Mouse (Mus musculus) neural tube, embryonic 15.5 days (tissue): ENCODE results near the gene Fyttd1. TPM values are rescaled to one million over a fixed set of nuclear protein-coding genes. Genes with fewer than 3 reads are reported as not detected.

Experiments
- ATAC-seq: fragments of 200-750 bp; cut with Nextera tagmentation; 2 replicates; pipeline ENCODE4 v1.8.0; 2017; ENCODE audit warnings: mild to moderate bottlenecking, moderate TSS enrichment, moderate library complexity; ENCODE audit not compliant: low FRiP score
- H3K27ac ChIP-seq: fragments of 300-500 bp; sonication (generic); replicated peaks from 2 replicates; pipeline ENCODE4 v1.5.1; 2015; ENCODE audit warnings: mild to moderate bottlenecking, inconsistent platforms
- H3K27me3 ChIP-seq: fragments of 300-500 bp; sonication (generic); replicated peaks from 2 replicates; pipeline ENCODE4 v1.6.1; 2015; ENCODE audit warnings: inconsistent platforms
- H3K36me3 ChIP-seq: fragments of 300-500 bp; sonication (generic); 2 replicates; pipeline ENCODE4 v1.6.1; 2015; ENCODE audit warnings: inconsistent platforms
- H3K4me1 ChIP-seq: fragments of 300-500 bp; sonication (generic); 2 replicates; pipeline ENCODE4 v1.6.1; 2015; ENCODE audit warnings: inconsistent platforms
- H3K4me2 ChIP-seq: fragments of 300-500 bp; sonication (generic); 2 replicates; pipeline ENCODE4 v1.6.1; 2015; ENCODE audit warnings: inconsistent platforms, mild to moderate bottlenecking, moderate library complexity
- H3K4me3 ChIP-seq: fragments of 300-500 bp; sonication (generic); replicated peaks from 2 replicates; pipeline ENCODE4 v1.5.1; 2015; ENCODE audit warnings: mild to moderate bottlenecking, inconsistent platforms
- H3K9ac ChIP-seq: fragments of 300-500 bp; sonication (generic); replicated peaks from 2 replicates; pipeline ENCODE4 v1.6.1; 2015; ENCODE audit warnings: mild to moderate bottlenecking, inconsistent platforms
- H3K9me3 ChIP-seq: fragments of 300-500 bp; sonication (generic); replicated peaks from 2 replicates; pipeline ENCODE4 v1.6.1; 2016; ENCODE audit warnings: inconsistent platforms
- WGBS: fragments of 180-500 bp; shearing (Covaris S2); methylation state at CpG from one replicate; pipeline ENCODE4 v1.1.7; 2015; ENCODE audit warnings: mixed read lengths; 5-methylcytosine and 5-hydroxymethylcytosine counted together
- polyA plus RNA-seq: library from polyadenylated mRNA; unstranded; fragments of >200 nt; fragmentation: Nextera tagmentation; extraction: Ambion mirVana; gene quantifications from 2 replicates; pipeline ENCODE4 v1.2.1, GENCODE M21; 2015

Fyttd1 gene
- polyA plus RNA-seq, 1 experiment from 2014 or later = 102 TPM

GRCm38 (mm10) chr16:32881538-32881937 lies 4.2 kb downstream of the Fyttd1 start:
- H3K9me3 ChIP-seq = no peaks in the 10 kb centered on the region
- no peak overlapping the region for H3K4me3 ChIP-seq
- ATAC-seq = no peak
- H3K4me1 ChIP-seq = peaks cover 34% of the 10 kb centered on the region
- H3K9ac ChIP-seq = no peak overlapping the region
- H3K36me3 ChIP-seq = peaks cover 9% of the 10 kb centered on the region; the same call in 1 of the 2 replicates
- H3K27me3 ChIP-seq = no peaks in the 10 kb centered on the region
- WGBS = 87% methylated on average over 7 of the region's 7 CpGs
- no peak overlapping the region for H3K4me2 ChIP-seq
- no peak overlapping the region for H3K27ac ChIP-seq

- Histone ChIP-seq H3K27ac (no peak overlapping the region), H3K9ac (no peak overlapping the region), H3K27me3 (no peaks in the 10 kb centered on the region), H3K4me3 (no peak overlapping the region), H3K36me3 (peaks cover 39% of the 10 kb centered on the region), H3K4me2 (no peak overlapping the region), H3K4me1 (no peaks in the 10 kb centered on the region), H3K9me3 (no peaks in the 10 kb centered on the region)
- ATAC-seq = no peak
- WGBS = 90% methylated on average over 7 of the region's 7 CpGs
These were observed 10.7 kb downstream of the Fyttd1 start for GRCm38 (mm10) chr16:32887996-32888395.

GRCm38 (mm10) chr16:32889881-32890280 lies 12.6 kb downstream of the Fyttd1 start:
- Histone ChIP-seq H3K27ac (no peak overlapping the region), H3K4me1 (no peaks in the 10 kb centered on the region), H3K4me2 (no peak overlapping the region), H3K4me3 (no peak overlapping the region), H3K27me3 (no peaks in the 10 kb centered on the region), H3K36me3 (peaks cover 53% of the 10 kb centered on the region), H3K9ac (no peak overlapping the region), H3K9me3 (no peaks in the 10 kb centered on the region)
- 63% methylated on average over 2 of the region's 2 CpGs for WGBS
- ATAC-seq = no peak

GRCm38 (mm10) chr16:32896126-32896525 lies 18.8 kb downstream of the Fyttd1 start:
- no peak overlapping the region for H3K4me3 ChIP-seq
- H3K4me1 ChIP-seq = no peaks in the 10 kb centered on the region
- no peaks in the 10 kb centered on the region for H3K27me3 ChIP-seq
- no peaks in the 10 kb centered on the region for H3K9me3 ChIP-seq
- H3K36me3 ChIP-seq = peaks cover 52% of the 10 kb centered on the region
- no peak overlapping the region for H3K4me2 ChIP-seq
- no peak overlapping the region for H3K27ac ChIP-seq
- ATAC-seq = no peak
- no peak overlapping the region for H3K9ac ChIP-seq

- H3K4me2 ChIP-seq = no peak overlapping the region
These were observed 24.2 kb downstream of the Fyttd1 start for GRCm38 (mm10) chr16:32901360-32902050.

GRCm38 (mm10) chr16:32902051-32902428 lies 24.7 kb downstream of the Fyttd1 start:
- H3K4me1 ChIP-seq = no peaks in the 10 kb centered on the region; the same call in 1 of the 2 replicates
- H3K27me3 ChIP-seq = no peaks in the 10 kb centered on the region
- WGBS = 72% methylated on average over 3 of the region's 3 CpGs
- no peak for ATAC-seq
- no peaks in the 10 kb centered on the region for H3K9me3 ChIP-seq
- peaks cover 40% of the 10 kb centered on the region for H3K36me3 ChIP-seq
- no peak overlapping the region for H3K9ac ChIP-seq
- H3K4me2 ChIP-seq = no peak overlapping the region
- H3K4me3 ChIP-seq = no peak overlapping the region
- no peak overlapping the region for H3K27ac ChIP-seq

More at GRCm38 (mm10) chr16:32901360-32902050, 24.2 kb downstream of the Fyttd1 start:
- Histone ChIP-seq H3K9me3 (no peaks in the 10 kb centered on the region), H3K27ac (no peak overlapping the region), H3K4me3 (no peak overlapping the region), H3K9ac (no peak overlapping the region), H3K4me1 (no peaks in the 10 kb centered on the region), H3K27me3 (no peaks in the 10 kb centered on the region), H3K36me3 (peaks cover 35% of the 10 kb centered on the region)
- ATAC-seq = no peak
- WGBS = 89% methylated on average over 2 of the region's 2 CpGs

- peaks cover 24% of the 10 kb centered on the region for H3K36me3 ChIP-seq
- H3K9ac ChIP-seq = no peak overlapping the region
- 80% methylated on average over 2 of the region's 2 CpGs for WGBS
- H3K9me3 ChIP-seq = no peaks in the 10 kb centered on the region
- no peak for ATAC-seq
- H3K4me3 ChIP-seq = no peak overlapping the region
- H3K27me3 ChIP-seq = no peaks in the 10 kb centered on the region
- H3K4me1 ChIP-seq = no peaks in the 10 kb centered on the region; the same call in 1 of the 2 replicates
- H3K27ac ChIP-seq = no peak overlapping the region
- H3K4me2 ChIP-seq = no peak overlapping the region
These were observed 28.9 kb downstream of the Fyttd1 start for GRCm38 (mm10) chr16:32906186-32906585.

- no peak overlapping the region for H3K9ac ChIP-seq
- H3K4me3 ChIP-seq = no peak overlapping the region
- no peak overlapping the region for H3K27ac ChIP-seq
- no peaks in the 10 kb centered on the region for H3K9me3 ChIP-seq
- no peaks in the 10 kb centered on the region for H3K27me3 ChIP-seq
- no peaks in the 10 kb centered on the region; the same call in 1 of the 2 replicates for H3K4me1 ChIP-seq
- WGBS = 46% methylated on average over 8 of the region's 8 CpGs
- ATAC-seq = no peak
- H3K4me2 ChIP-seq = no peak overlapping the region
- peaks cover 22% of the 10 kb centered on the region for H3K36me3 ChIP-seq
These were observed 29.4 kb downstream of the Fyttd1 start for GRCm38 (mm10) chr16:32906727-32907126.

- WGBS = 73% methylated on average over 7 of the region's 7 CpGs
- H3K9me3 ChIP-seq = no peaks in the 10 kb centered on the region
These were observed 35.9 kb downstream of the Fyttd1 start for GRCm38 (mm10) chr16:32913212-32913611.

GRCm38 (mm10) chr16:32913937-32914881 lies 36.9 kb downstream of the Fyttd1 start, which contains the start of gene Lrch3:
Gene Lrch3, plus strand, starts transcription at chr16:32914100.
- Histone ChIP-seq H3K36me3 (no peaks in the 10 kb centered on the region), H3K27ac (peak within 1 kb of the TSS; percentile 92), H3K4me2 (peak within 1 kb of the TSS; percentile 68), H3K4me1 (peaks cover 5% of the 10 kb centered on the region), H3K9me3 (no peaks in the 10 kb centered on the region), H3K4me3 (peak within 1 kb of the TSS; percentile 97), H3K9ac (peak within 1 kb of the TSS; percentile 95), H3K27me3 (no peaks in the 10 kb centered on the region)
- WGBS = under 1% methylated on average over 83 of the region's 85 CpGs
- peak; percentile 95 for ATAC-seq

More at GRCm38 (mm10) chr16:32913212-32913611, 35.9 kb downstream of the Fyttd1 start:
- no peak overlapping the region for H3K9ac ChIP-seq
- peaks cover 5% of the 10 kb centered on the region for H3K4me1 ChIP-seq
- no peak overlapping the region for H3K4me3 ChIP-seq
- no peaks in the 10 kb centered on the region for H3K36me3 ChIP-seq
- no peaks in the 10 kb centered on the region for H3K27me3 ChIP-seq
- no peak for ATAC-seq
- H3K4me2 ChIP-seq = peak overlapping the region; percentile 68
- H3K27ac ChIP-seq = no peak overlapping the region

- WGBS = 78% methylated on average over 9 of the region's 9 CpGs
- no peaks in the 10 kb centered on the region for H3K27me3 ChIP-seq
- peak overlapping the region; percentile 68 for H3K4me2 ChIP-seq
- H3K36me3 ChIP-seq = no peaks in the 10 kb centered on the region
- H3K9me3 ChIP-seq = no peaks in the 10 kb centered on the region
- H3K4me3 ChIP-seq = peak overlapping the region; percentile 21; the same call in 1 of the 2 replicates
- no peak overlapping the region; the same call in 1 of the 2 replicates for H3K9ac ChIP-seq
- ATAC-seq = no peak
- no peak overlapping the region for H3K27ac ChIP-seq
- H3K4me1 ChIP-seq = peaks cover 5% of the 10 kb centered on the region
These were observed 38.2 kb downstream of the Fyttd1 start for GRCm38 (mm10) chr16:32915292-32916068.
